Mouse (Mus musculus) megakaryocyte, adult 5-6 weeks (primary cell): ENCODE measurements around the gene Cldn10. TPM values are rescaled to one million over a fixed set of nuclear protein-coding genes. Genes with fewer than 3 reads are reported as not detected.
A peak's percentile ranks its signal among the peaks of the same experiment; 100 is the strongest.

ENCODE experiments used
- ATAC-seq: 2 replicates; pipeline ENCODE4 v1.8.0; 2016; ENCODE audit warnings: mild to moderate bottlenecking, inconsistent platforms; ENCODE audit not compliant: poor library complexity, severe bottlenecking
- total RNA-seq, 2 experiments: library from RNA; stranded (forward) in 1 of 2; stranded (reverse) in 1 of 2; fragments of 153-499, 151-499 nt in 1 of 2; fragments of 221-1000, 200-1000 nt in 1 of 2; gene quantifications; 2 replicates each; pipeline versions ENCODE4 v1.2.3 to v1.2.4; 2015 to 2017

Gene Cldn10
- total RNA-seq, 2 experiments from 2014 or later, result 0.29 TPM; not detected in 1

DNA sequence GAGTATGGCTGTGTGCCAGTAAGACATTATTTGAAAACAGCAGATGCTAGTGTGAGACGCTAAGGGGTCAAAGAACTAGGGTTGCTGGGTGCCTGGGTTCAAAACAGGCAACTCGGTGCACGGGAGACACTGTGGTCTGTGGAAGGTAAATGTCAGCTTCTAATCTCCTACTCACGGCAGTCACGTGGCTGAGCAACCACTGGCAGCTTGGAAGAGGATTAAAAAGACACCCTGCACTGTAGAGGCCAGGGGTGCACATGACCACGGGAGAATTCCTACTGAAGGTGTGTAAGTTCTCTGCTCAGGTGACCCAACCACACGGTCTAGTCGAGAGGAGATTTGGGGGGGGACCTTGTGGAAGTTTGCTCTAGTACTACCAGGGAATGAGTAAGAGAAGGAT, 119.9 kb downstream of the Cldn10 start:
- no peak for ATAC-seq

DNA sequence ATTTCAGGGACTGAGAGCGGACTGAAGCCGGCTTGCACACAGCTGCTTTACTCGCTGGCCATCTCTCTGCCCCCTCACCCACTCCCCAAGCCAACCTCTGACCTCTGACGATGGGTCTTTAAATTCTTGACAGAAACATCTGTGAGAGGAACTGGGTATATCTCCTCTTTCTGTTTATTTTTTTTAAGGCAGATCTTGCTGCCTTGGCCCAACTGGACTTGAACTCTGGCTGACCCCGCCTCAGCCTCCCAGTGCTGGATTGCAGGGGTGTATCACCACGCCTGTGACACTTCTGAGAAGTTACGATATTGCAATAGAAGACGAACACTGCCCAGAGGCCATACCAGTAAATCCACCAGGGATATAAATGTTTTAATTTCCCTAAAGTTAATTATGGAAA, 122.2 kb downstream of the Cldn10 start:
- 0 out of 2 replicates have a peak, but pooled peaks have one; percentile 22 for ATAC-seq

DNA sequence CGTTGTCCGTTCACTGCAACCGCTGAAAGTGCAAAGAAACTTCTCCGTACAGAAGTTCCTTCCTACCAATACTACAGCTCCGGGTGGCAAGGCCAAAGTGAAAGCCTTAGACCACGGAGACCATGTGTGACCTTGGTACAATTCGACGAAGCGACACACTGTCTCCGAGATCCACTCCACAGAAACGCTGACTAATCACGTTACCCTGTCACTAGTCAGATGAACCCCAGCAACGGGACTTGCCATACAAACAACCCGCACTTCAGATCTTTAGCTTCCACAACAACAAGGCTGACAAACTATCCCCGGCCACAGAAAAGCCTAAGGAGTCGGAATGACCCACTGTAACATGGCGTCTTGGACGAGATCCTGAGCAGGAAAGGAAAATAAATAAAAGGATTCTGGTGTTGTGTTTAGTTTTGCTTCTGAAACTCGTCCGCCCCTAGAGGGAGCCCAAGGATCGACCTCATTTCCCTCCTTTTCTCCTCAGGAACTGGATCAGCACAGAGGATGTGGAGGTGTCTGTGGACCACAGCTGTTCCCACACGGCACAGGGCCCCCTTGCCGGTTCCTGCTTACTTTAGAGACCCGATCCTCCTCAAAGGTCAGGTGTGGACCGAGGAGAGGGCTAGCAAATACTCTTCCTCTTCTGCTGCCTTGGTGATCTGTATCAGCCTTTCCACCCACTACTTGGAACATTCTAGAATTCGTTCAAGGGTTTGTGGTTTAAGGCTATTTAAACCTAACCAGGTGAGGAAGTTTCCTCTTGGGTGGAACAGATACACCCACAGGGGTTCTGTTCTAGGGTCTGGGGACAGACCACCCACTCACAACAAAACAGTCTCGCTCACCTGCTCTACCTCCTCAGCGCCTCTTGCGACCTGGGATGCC, 122.9 kb downstream of the Cldn10 start:
- ATAC-seq, result peak; percentile 79

DNA sequence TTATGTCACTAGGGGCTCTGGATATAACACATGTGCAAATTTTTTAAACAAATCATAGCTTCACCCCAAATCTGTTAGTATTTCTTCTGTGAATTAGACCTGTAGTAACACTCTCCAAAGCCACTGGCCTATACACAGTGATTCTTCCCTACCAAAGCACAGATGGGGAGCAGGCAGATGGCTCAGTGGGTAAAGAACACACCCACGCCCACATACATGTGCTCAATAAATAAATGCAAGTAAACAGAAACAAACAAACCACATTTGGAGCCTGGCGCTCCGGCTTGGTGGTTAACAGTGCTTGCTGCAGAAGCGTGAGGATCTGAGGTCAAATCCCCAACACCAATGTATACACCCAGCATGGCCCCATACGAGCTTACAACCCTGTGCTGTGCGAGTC, 123.8 kb downstream of the Cldn10 start:
- no peak for ATAC-seq

DNA sequence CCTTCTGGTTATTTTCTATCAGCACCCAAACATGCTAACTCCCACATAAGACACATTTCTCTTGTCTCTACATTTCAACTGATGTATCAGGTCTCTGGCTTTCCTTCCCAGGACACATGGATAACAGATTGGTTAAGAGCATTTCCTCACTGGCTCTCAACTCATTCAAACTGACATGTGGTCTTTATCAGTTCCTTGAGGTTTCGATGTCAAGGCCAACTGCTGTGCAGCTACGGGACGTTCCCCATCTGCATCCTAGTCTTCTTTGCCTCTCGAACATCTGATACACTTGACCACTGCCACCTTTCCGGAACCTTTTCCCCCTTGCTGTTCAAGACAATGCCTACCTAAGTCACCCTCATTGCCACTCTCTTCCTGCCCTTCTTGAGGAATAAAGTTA, 125.9 kb downstream of the Cldn10 start:
- ATAC-seq, result no peak

DNA sequence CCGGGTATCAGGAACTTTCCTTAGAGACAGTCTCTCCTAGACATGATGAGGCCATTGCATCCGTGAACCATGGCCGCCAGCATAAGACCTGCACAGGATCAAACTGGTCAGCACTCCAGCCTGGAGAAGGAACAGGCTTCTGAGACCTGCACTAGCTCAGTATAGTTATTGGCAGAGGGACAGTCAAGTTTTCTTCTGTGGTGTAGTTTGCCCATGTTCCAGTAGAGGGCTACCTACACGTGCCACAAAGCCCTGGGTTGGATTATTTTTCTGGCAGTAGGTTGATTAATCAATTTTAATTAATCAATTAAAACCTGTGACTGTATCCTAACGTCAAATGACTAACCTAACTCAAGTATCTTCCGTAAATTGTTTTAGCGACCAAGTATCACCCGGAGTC, 131.3 kb downstream of the Cldn10 start:
- ATAC-seq, result 0 out of 2 replicates have a peak, but pooled peaks have one; percentile 41

DNA sequence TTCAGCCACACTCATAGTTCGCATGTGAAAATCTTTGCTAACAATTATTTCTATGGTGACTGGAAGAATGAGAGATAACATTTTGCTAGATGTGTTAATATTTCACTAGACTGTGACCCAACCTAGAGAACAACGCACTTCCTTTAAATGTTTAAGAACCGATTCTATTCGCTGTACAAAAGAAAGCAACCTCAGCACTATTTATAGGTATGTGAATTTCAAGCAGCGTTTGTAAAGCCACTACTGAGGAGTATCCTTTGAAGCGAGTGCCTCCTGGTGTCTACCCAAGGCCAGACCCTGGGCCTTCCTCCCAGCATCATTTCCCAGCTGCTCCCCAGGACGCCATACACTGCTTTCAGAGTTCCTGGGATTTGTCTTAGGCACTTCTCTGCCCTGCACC, 132.9 kb downstream of the Cldn10 start:
- ATAC-seq, result no peak

DNA sequence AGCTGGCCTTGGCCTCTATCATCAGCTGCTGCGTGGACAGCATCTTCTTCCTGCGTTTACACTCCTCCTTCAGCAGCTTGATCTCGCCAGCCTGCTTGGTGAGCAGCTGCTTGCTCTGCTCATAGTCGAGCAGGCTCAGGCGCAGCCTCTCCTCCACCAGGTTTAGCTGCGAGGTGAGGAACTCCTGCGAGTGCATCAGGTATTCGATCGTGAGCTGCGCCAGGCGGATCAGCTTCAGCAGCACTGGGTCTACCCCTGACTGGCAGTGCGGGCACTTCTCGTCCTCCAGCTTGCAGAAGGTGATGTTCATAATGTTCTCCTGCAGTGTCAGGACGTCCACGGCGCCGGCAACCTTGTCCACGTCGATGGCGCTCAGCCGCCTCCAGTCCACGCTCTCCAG, 134.5 kb downstream of the Cldn10 start:
- ATAC-seq, result no peak

DNA sequence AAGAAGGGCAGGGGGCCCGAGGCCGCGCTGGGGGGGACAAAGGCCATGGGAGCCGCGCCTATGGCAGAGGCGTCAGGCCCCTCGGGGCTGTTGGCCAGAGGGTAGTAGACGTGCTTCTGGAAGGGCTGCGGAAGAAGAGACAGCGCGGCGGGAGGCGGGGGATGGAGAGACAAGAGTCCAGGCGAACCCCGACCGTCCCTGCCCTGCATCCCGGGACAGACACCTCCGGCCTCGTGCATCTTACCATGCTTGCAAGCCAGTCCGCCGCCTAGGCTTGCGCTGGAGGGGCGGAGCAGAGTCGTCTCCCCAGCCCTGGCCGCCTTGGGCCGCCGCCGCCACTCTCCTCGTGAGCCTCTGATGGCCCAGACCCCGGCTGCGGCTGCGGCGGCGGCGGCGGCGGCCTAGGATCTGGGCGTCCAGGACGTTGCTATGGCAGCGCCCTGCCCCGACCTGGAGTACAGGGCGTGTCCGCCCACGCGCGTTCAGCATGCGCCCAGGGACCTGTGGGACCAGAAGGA, 135.0 kb downstream of the Cldn10 start:
- ATAC-seq, result peak; percentile 17; the same call in 1 of the 2 replicates

Other genes starting within 250 kb of the Cldn10 start
- gene Abcc4, start 81.7 kb upstream of the Cldn10 start, total RNA-seq (2015), result 29.8 and 32.4 TPM in 2 replicates
- 24.6 and 28.5 TPM in 2 replicates for gene Abcc4, start 81.7 kb upstream of the Cldn10 start, total RNA-seq (2017)
- gene Dzip1, start 137.6 kb downstream of the Cldn10 start, total RNA-seq (2015), result 0.02 and 0.36 TPM in 2 replicates
- gene Dzip1, start 137.6 kb downstream of the Cldn10 start, total RNA-seq (2017), result 0.04 and 0.61 TPM in 2 replicates
- gene Dnajc3, start 150.1 kb downstream of the Cldn10 start, total RNA-seq (2015), result 42.9 and 43.6 TPM in 2 replicates
- gene Dnajc3, start 150.1 kb downstream of the Cldn10 start, total RNA-seq (2017), result 72.4 and 74.1 TPM in 2 replicates